Mouse (Mus musculus) 416B (cell line): ENCODE measurements around the gene H2-T23.

ENCODE experiments used
- DNase-seq: peaks from one replicate; pipeline ENCODE4 v3.0.0; 2011; ENCODE audit warnings: low read depth

H2-T23 gene

GRCm38 (mm10) chr17:36023710-36024654 lies 8.7 kb downstream of the H2-T23 start:
- DNase-seq: peak; percentile 94

GRCm38 (mm10) chr17:36022922-36023321 lies 9.7 kb downstream of the H2-T23 start:
- no peak for DNase-seq

- no peak for DNase-seq
Measured at GRCm38 (mm10) chr17:36022098-36022497, 10.6 kb downstream of the H2-T23 start.

- DNase-seq: no peak
Measured at GRCm38 (mm10) chr17:36021309-36021708, 11.3 kb downstream of the H2-T23 start.

- DNase-seq: peak; percentile 99
Measured at GRCm38 (mm10) chr17:36020191-36021073, 12.2 kb downstream of the H2-T23 start, which contains the start of gene H2-T24. H2-T24 (minus strand) TSS chr17:36020560.

GRCm38 (mm10) chr17:36019519-36019918 lies 13.1 kb downstream of the H2-T23 start:
- DNase-seq: no peak

- no peak for DNase-seq
Measured at GRCm38 (mm10) chr17:36018979-36019378, 13.7 kb downstream of the H2-T23 start.

- no peak for DNase-seq
Measured at GRCm38 (mm10) chr17:36017046-36017445, 15.6 kb downstream of the H2-T23 start.

- DNase-seq: no peak
Measured at GRCm38 (mm10) chr17:36014977-36015376, 17.7 kb downstream of the H2-T23 start.

- peak; percentile 39 for DNase-seq
Measured at GRCm38 (mm10) chr17:36004409-36004808, 28.2 kb downstream of the H2-T23 start.

GRCm38 (mm10) chr17:36003331-36003730 lies 29.3 kb downstream of the H2-T23 start:
- no peak for DNase-seq

- peak; percentile 99 for DNase-seq
Measured at GRCm38 (mm10) chr17:36001966-36002365, 30.7 kb downstream of the H2-T23 start.

- peak; percentile 77 for DNase-seq
Measured at GRCm38 (mm10) chr17:36001121-36001897, 31.3 kb downstream of the H2-T23 start.

GRCm38 (mm10) chr17:36000349-36000748 lies 32.3 kb downstream of the H2-T23 start:
- peak; percentile 83 for DNase-seq

GRCm38 (mm10) chr17:35999356-35999755 lies 33.3 kb downstream of the H2-T23 start:
- peak; percentile 88 for DNase-seq

- DNase-seq: peak; percentile 91
Measured at GRCm38 (mm10) chr17:35998545-35999305, 33.9 kb downstream of the H2-T23 start.

- DNase-seq: peak; percentile 97
Measured at GRCm38 (mm10) chr17:35997713-35998510, 34.7 kb downstream of the H2-T23 start.

- DNase-seq: peak; percentile 99
Measured at GRCm38 (mm10) chr17:35996949-35997348, 35.7 kb downstream of the H2-T23 start.

- peak; percentile 64 for DNase-seq
Measured at GRCm38 (mm10) chr17:35994879-35995240, 37.8 kb downstream of the H2-T23 start.
